Mouse (Mus musculus) regulatory T cell (primary cell): ENCODE measurements around the gene Ttc7b.

Source experiments
- in situ Hi-C: fragments of 300-600 bp; cut with MboI, MseI; formaldehyde crosslinking; loops from one replicate; pipeline ENCODE4 v1.15.1; 2025; ENCODE audit warnings: high pct_unique_total_duplicates

Ttc7b gene

GRCm38 (mm10) chr12:100309201-100309600 lies 211.4 kb downstream of the Ttc7b start:
- in situ Hi-C loops: no loop called here

- in situ Hi-C loops: no loop called here
Measured at GRCm38 (mm10) chr12:100307501-100308260, 212.9 kb downstream of the Ttc7b start.

GRCm38 (mm10) chr12:100306336-100306735 lies 214.3 kb downstream of the Ttc7b start:
- in situ Hi-C loops: no loop called here

GRCm38 (mm10) chr12:100305051-100305673 lies 215.5 kb downstream of the Ttc7b start:
- in situ Hi-C loops: no loop called here

GRCm38 (mm10) chr12:100304280-100304679 lies 216.3 kb downstream of the Ttc7b start:
- in situ Hi-C loops: no loop called here

GRCm38 (mm10) chr12:100303141-100303540 lies 217.5 kb downstream of the Ttc7b start:
- in situ Hi-C loops: no loop called here

GRCm38 (mm10) chr12:100300446-100300845 lies 220.2 kb downstream of the Ttc7b start:
- in situ Hi-C loops: no loop called here

GRCm38 (mm10) chr12:100299322-100299726 lies 221.3 kb downstream of the Ttc7b start:
- in situ Hi-C loops: no loop called here

GRCm38 (mm10) chr12:100298788-100299187 lies 221.8 kb downstream of the Ttc7b start:
- in situ Hi-C loops: no loop called here

- in situ Hi-C loops: no loop called here
Measured at GRCm38 (mm10) chr12:100297961-100298360, 222.7 kb downstream of the Ttc7b start.

- in situ Hi-C loops: no loop called here
Measured at GRCm38 (mm10) chr12:100294457-100294856, 226.2 kb downstream of the Ttc7b start.

GRCm38 (mm10) chr12:100293956-100294355 lies 226.7 kb downstream of the Ttc7b start:
- in situ Hi-C loops: no loop called here

- in situ Hi-C loops: no loop called here
Measured at GRCm38 (mm10) chr12:100290711-100291685, 229.6 kb downstream of the Ttc7b start.

- in situ Hi-C loops: no loop called here
Measured at GRCm38 (mm10) chr12:100290178-100290531, 230.5 kb downstream of the Ttc7b start.

GRCm38 (mm10) chr12:100289267-100290177 lies 231.1 kb downstream of the Ttc7b start:
- in situ Hi-C loops: no loop called here

GRCm38 (mm10) chr12:100288018-100288417 lies 232.6 kb downstream of the Ttc7b start:
- in situ Hi-C loops: no loop called here

GRCm38 (mm10) chr12:100287565-100287964 lies 233.1 kb downstream of the Ttc7b start:
- in situ Hi-C loops: no loop called here

GRCm38 (mm10) chr12:100283283-100283682 lies 237.3 kb downstream of the Ttc7b start:
- in situ Hi-C loops: no loop called here

GRCm38 (mm10) chr12:100282025-100282885 lies 238.4 kb downstream of the Ttc7b start:
- in situ Hi-C loops: no loop called here
